Mouse (Mus musculus) right cerebral cortex, adult 18-20 months (tissue): ENCODE data around the gene Cdcp1.

ENCODE experiments used
- DNase-seq: peaks from one replicate; pipeline ENCODE4 v3.0.0; 2022; ENCODE audit warnings: mixed read lengths

Gene Cdcp1

GRCm38 (mm10) chr9:123215621-123216440 lies at the start of gene Cdcp1:
TSS of gene Cdcp1 (minus strand) at chr9:123216038.
- no peak for DNase-seq

- DNase-seq = peak; percentile 90
These were observed 44.8 kb upstream of the Cdcp1 start, which contains the start of gene Tmem158 for GRCm38 (mm10) chr9:123260611-123261021. TSS of gene Tmem158 (minus strand) at chr9:123260764.

GRCm38 (mm10) chr9:123259896-123260610 lies 44.2 kb upstream of the Cdcp1 start:
- peak; percentile 67 for DNase-seq

GRCm38 (mm10) chr9:123259461-123259895 lies 43.6 kb upstream of the Cdcp1 start:
- peak; percentile 63 for DNase-seq

GRCm38 (mm10) chr9:123258796-123259195 lies 43.0 kb upstream of the Cdcp1 start:
- DNase-seq = peak; percentile 23

GRCm38 (mm10) chr9:123255736-123256135 lies 39.9 kb upstream of the Cdcp1 start:
- peak; percentile 35 for DNase-seq

GRCm38 (mm10) chr9:123247992-123248391 lies 32.2 kb upstream of the Cdcp1 start:
- no peak for DNase-seq

GRCm38 (mm10) chr9:123245146-123245545 lies 29.3 kb upstream of the Cdcp1 start:
- DNase-seq = no peak

- peak; percentile 80 for DNase-seq
These were observed 28.1 kb upstream of the Cdcp1 start for GRCm38 (mm10) chr9:123243988-123244387.

GRCm38 (mm10) chr9:123241191-123241590 lies 25.4 kb upstream of the Cdcp1 start:
- DNase-seq = no peak

- DNase-seq = no peak
These were observed 24.9 kb upstream of the Cdcp1 start for GRCm38 (mm10) chr9:123240751-123241150.

- no peak for DNase-seq
These were observed 24.4 kb upstream of the Cdcp1 start for GRCm38 (mm10) chr9:123240271-123240670.

- DNase-seq = no peak
These were observed 23.8 kb upstream of the Cdcp1 start for GRCm38 (mm10) chr9:123239651-123240050.

GRCm38 (mm10) chr9:123238256-123239045 lies 22.6 kb upstream of the Cdcp1 start:
- DNase-seq = no peak

- peak; percentile 44 for DNase-seq
These were observed 21.9 kb upstream of the Cdcp1 start for GRCm38 (mm10) chr9:123237739-123238138.

GRCm38 (mm10) chr9:123235621-123236020 lies 19.8 kb upstream of the Cdcp1 start:
- DNase-seq = no peak

GRCm38 (mm10) chr9:123229826-123230225 lies 14.0 kb upstream of the Cdcp1 start:
- DNase-seq = no peak

- no peak for DNase-seq
These were observed 12.8 kb upstream of the Cdcp1 start for GRCm38 (mm10) chr9:123228671-123229070.

- DNase-seq = no peak
These were observed 11.4 kb upstream of the Cdcp1 start for GRCm38 (mm10) chr9:123227106-123227750.

- no peak for DNase-seq
These were observed 9.1 kb upstream of the Cdcp1 start for GRCm38 (mm10) chr9:123224863-123225431.

GRCm38 (mm10) chr9:123219826-123220225 lies 4.0 kb upstream of the Cdcp1 start:
- peak; percentile 65 for DNase-seq

GRCm38 (mm10) chr9:123213371-123213770 lies 2.5 kb downstream of the Cdcp1 start:
- no peak for DNase-seq
